Mouse (Mus musculus) forebrain, embryonic 16.5 days (tissue): ENCODE data around the gene 1700012B09Rik. TPM values are rescaled to one million over a fixed set of nuclear protein-coding genes. Genes with fewer than 3 reads are reported as not detected.

Source experiments
- ATAC-seq: fragments of 200-750 bp; cut with Nextera tagmentation; 2 replicates; pipeline ENCODE4 v1.8.0; 2017; ENCODE audit warnings: mild to moderate bottlenecking, moderate library complexity
- H3K27ac ChIP-seq: fragments of 300-500 bp; sonication (generic); 2 replicates; pipeline ENCODE4 v1.5.1; 2014; ENCODE audit warnings: low read length, control low read depth
- H3K27me3 ChIP-seq: fragments of 300-500 bp; sonication (generic); replicated peaks from 2 replicates; pipeline ENCODE4 v1.6.1; 2014; ENCODE audit warnings: low read length; ENCODE audit not compliant: control insufficient read depth, insufficient read depth
- H3K36me3 ChIP-seq: fragments of 300-500 bp; sonication (generic); 2 replicates; pipeline ENCODE4 v1.6.1; 2014; ENCODE audit not compliant: control insufficient read depth, insufficient read depth
- H3K4me1 ChIP-seq: fragments of 300-500 bp; sonication (generic); replicated peaks from 2 replicates; pipeline ENCODE4 v1.6.1; 2014; ENCODE audit warnings: low read length; ENCODE audit not compliant: control insufficient read depth, insufficient read depth
- H3K4me2 ChIP-seq: fragments of 300-500 bp; sonication (generic); 2 replicates; pipeline ENCODE4 v1.6.1; 2014; ENCODE audit warnings: mild to moderate bottlenecking, low read length, control low read depth
- H3K4me3 ChIP-seq: fragments of 300-500 bp; sonication (generic); replicated peaks from 2 replicates; pipeline ENCODE4 v1.5.1; 2014; ENCODE audit warnings: mild to moderate bottlenecking, low read length, control low read depth
- H3K9ac ChIP-seq: fragments of 300-500 bp; sonication (generic); replicated peaks from 2 replicates; pipeline ENCODE4 v1.6.1; 2014; ENCODE audit warnings: low read depth, low read length, control low read depth
- H3K9me3 ChIP-seq: fragments of 300-500 bp; sonication (generic); 2 replicates; pipeline ENCODE4 v1.6.1; 2016; ENCODE audit warnings: low read length; ENCODE audit not compliant: control insufficient read depth
- WGBS: fragments of 180-500 bp; shearing (Covaris S2); extraction: QIAGEN DNeasy Blood & Tissue Kit; methylation state at CpG from one replicate; pipeline ENCODE4 v1.1.7; 2014; 5-methylcytosine and 5-hydroxymethylcytosine counted together
- polyA plus RNA-seq: library from polyadenylated mRNA; unstranded; fragments of >200 nt; fragmentation: Nextera tagmentation; extraction: Ambion mirVana; gene quantifications from 2 replicates; pipeline ENCODE4 v1.2.1, GENCODE M21; 2015

The 1700012B09Rik gene
- polyA plus RNA-seq, 1 experiment from 2014 or later = 2.9 TPM

DNA sequence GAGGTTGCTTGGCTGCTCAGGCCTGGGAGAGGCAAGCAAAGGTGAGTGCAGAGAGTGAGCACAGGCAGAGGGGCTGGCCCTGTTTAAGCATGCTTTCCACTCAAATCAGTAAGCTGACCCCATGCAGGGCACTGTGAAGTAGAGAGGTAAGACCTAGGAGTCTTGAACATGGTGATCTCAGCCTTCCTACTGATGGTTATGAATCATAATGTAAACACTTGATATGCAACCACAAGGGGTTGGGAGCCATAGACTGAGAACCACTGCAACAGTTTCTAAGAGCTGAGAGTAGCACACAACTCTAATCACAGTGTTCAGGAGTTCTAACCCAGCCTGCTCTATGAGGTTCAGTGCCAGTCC lies 52.5 kb downstream of the 1700012B09Rik start:
- no peak for ATAC-seq
- H3K4me2 ChIP-seq = no peak overlapping the region
- no peaks in the 10 kb centered on the region for H3K4me1 ChIP-seq
- H3K9ac ChIP-seq = no peak overlapping the region
- no peaks in the 10 kb centered on the region for H3K36me3 ChIP-seq
- H3K27me3 ChIP-seq = no peaks in the 10 kb centered on the region
- no peak overlapping the region for H3K4me3 ChIP-seq
- no peaks in the 10 kb centered on the region for H3K9me3 ChIP-seq
- H3K27ac ChIP-seq = no peak overlapping the region

GRCm38 (mm10) chr9:14717689-14718331 lies 53.0 kb downstream of the 1700012B09Rik start:
- no peak overlapping the region for H3K4me3 ChIP-seq
- no peaks in the 10 kb centered on the region for H3K4me1 ChIP-seq
- no peak overlapping the region for H3K9ac ChIP-seq
- H3K27ac ChIP-seq = no peak overlapping the region
- H3K36me3 ChIP-seq = no peaks in the 10 kb centered on the region
- 52% methylated on average over 14 of the region's 14 CpGs for WGBS
- no peaks in the 10 kb centered on the region for H3K27me3 ChIP-seq
- H3K9me3 ChIP-seq = no peaks in the 10 kb centered on the region
- no peak for ATAC-seq
- H3K4me2 ChIP-seq = no peak overlapping the region

- 85% methylated on average over 15 of the region's 15 CpGs for WGBS
- Histone ChIP-seq H3K36me3 (no peaks in the 10 kb centered on the region), H3K4me3 (no peak overlapping the region), H3K4me2 (no peak overlapping the region), H3K9ac (no peak overlapping the region), H3K9me3 (no peaks in the 10 kb centered on the region), H3K27ac (no peak overlapping the region), H3K4me1 (no peaks in the 10 kb centered on the region), H3K27me3 (no peaks in the 10 kb centered on the region)
- ATAC-seq = no peak
These were observed 55.6 kb downstream of the 1700012B09Rik start for GRCm38 (mm10) chr9:14715258-14715657.

- no peak overlapping the region for H3K27ac ChIP-seq
- H3K4me2 ChIP-seq = no peak overlapping the region
- no peak overlapping the region for H3K9ac ChIP-seq
- H3K4me3 ChIP-seq = no peak overlapping the region
- H3K36me3 ChIP-seq = no peaks in the 10 kb centered on the region
- no peak for ATAC-seq
- WGBS = 87% methylated on average over 3 of the region's 3 CpGs
- no peaks in the 10 kb centered on the region for H3K9me3 ChIP-seq
- no peaks in the 10 kb centered on the region for H3K4me1 ChIP-seq
- H3K27me3 ChIP-seq = no peaks in the 10 kb centered on the region
These were observed 59.9 kb downstream of the 1700012B09Rik start for GRCm38 (mm10) chr9:14710910-14711309.

Other genes with a start within 250 kb of the 1700012B09Rik start
- gene Amotl1, start 126.0 kb downstream of the 1700012B09Rik start, polyA plus RNA-seq = 9.9 and 10.4 TPM in 2 replicates
- gene Piwil4, start 30.3 kb downstream of the 1700012B09Rik start, polyA plus RNA-seq = 0.06 and 0.09 TPM in 2 replicates
- 0.36 and 1.1 TPM in 2 replicates for gene Fut4, start 18.6 kb downstream of the 1700012B09Rik start, polyA plus RNA-seq
- gene Mre11a, start 13.6 kb upstream of the 1700012B09Rik start, polyA plus RNA-seq = 15.5 and 16.8 TPM in 2 replicates
- gene Ankrd49, start 13.8 kb upstream of the 1700012B09Rik start, polyA plus RNA-seq = 43.7 and 48.1 TPM in 2 replicates
- 1.4 and 2.0 TPM in 2 replicates for gene Gpr83, start 89.2 kb upstream of the 1700012B09Rik start, polyA plus RNA-seq
- not detected in 2 replicates for gene Izumo1r, start 132.9 kb upstream of the 1700012B09Rik start, polyA plus RNA-seq